Mouse (Mus musculus): ENCODE data around the gene Sec24d. TPM values are rescaled to one million over a fixed set of nuclear protein-coding genes. Genes with fewer than 3 reads are reported as not detected.

Sec24d gene
- 35.2 and 50.4 TPM in 2 replicates for polyA plus RNA-seq (2012; ENCODE audit: low replicate concordance)

GRCm38 (mm10) chr3:123266753-123267651 is at the start of gene Sec24d:
Gene Sec24d (plus strand): TSS chr3:123267455.

GRCm38 (mm10) chr3:123235921-123236320 is 31.3 kb upstream of the Sec24d start, which contains the start of gene Synpo2:
Gene Synpo2 (minus strand): TSS chr3:123236149.

GRCm38 (mm10) chr3:123385486-123386156 is 118.4 kb downstream of the Sec24d start, which contains the start of gene Mettl14:
Gene Mettl14 (minus strand): TSS chr3:123386108.

Other genes with a start within 250 kb of the Sec24d start
- not detected in 2 replicates for gene Myoz2, start 232.4 kb upstream of the Sec24d start, polyA plus RNA-seq (2012; ENCODE audit: low replicate concordance)
- gene Synpo2, start 31.3 kb upstream of the Sec24d start, polyA plus RNA-seq (2012; ENCODE audit: low replicate concordance), result 0.28 and 0.59 TPM in 2 replicates
- 4.7 and 4.9 TPM in 2 replicates for gene Mettl14, start 118.7 kb downstream of the Sec24d start, polyA plus RNA-seq (2012; ENCODE audit: low replicate concordance)
- gene Prss12, start 179.5 kb downstream of the Sec24d start, polyA plus RNA-seq (2012; ENCODE audit: low replicate concordance), result 0.04 TPM in 1 of 2 replicates, not detected in the other

Data from hematopoietic multipotent progenitor cell, adult 10-12 weeks (in vitro differentiated cells).